Mouse (Mus musculus) embryo, embryonic 9.5 days (tissue): ENCODE data around the gene Shisa3.

Source experiments
- DNase-seq: peaks from one replicate; pipeline ENCODE4 v3.0.0-alpha.2; 2017; ENCODE audit errors: extremely low spot score

Shisa3 gene

DNA sequence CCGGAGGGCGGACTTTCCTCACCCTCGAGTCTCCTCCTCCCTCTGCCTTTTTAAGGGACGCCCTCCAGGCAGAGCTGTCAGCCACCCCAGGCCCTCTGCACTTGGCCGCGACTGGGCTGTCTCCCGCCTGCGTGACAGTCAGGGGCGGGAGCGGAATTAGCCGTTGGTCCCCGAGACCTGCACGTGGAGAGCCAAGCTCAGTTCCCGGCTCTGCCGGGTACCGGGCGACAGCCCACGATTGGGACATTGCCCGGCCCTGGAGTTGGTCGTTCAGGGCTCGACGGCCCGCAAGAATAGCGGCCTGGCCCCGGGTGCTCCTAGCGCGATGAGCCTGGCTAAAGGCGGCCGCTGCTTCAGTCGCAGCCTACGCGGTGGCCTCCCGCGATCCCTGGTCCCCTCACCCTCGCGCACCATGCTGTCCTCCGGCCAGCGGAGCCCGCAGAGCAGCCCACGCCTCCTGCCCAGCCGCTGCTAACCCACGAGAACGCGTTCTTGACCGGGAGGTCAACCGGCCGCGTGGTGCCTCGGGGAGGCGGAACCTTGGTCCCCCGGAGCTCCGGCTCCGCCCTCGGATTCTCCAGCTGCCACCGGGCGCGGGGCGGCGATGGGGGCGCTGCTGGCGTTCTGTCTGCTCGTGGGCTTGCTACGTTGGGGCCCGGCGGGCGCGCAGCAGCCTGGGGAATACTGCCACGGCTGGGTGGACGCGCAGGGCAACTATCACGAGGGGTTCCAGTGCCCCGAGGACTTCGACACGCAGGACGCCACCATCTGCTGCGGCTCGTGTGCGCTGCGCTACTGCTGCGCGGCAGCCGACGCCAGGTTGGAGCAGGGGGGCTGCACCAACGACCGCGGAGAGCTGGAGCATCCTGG, at the start of gene Shisa3:
TSS of gene Shisa3 (plus strand) at position 79 of the 870 bp plus-strand sequence.
- DNase-seq, result peak; percentile 77

DNA sequence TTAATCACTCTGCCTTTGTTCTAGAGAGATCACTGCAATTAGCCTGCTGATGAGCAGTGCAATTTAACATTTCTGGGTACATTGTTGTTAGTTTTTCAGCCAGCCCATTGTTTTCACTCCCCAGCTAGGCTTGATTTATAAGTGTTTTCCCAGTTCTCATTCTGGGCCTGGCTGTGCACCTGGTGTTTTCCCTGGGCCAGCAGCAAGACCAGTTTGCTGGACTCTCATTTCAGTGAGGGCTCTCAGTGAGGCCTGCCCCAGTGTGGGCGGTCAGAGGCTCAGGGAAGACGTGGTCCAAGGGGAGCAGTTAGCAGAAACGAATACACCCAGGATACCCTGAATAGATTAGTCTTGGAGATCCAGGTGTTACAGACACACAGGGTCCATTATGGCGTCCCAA, 49.0 kb upstream of the Shisa3 start:
- no peak for DNase-seq

- no peak for DNase-seq
These were observed 48.6 kb upstream of the Shisa3 start for GRCm38 (mm10) chr5:67559063-67559462.

DNA sequence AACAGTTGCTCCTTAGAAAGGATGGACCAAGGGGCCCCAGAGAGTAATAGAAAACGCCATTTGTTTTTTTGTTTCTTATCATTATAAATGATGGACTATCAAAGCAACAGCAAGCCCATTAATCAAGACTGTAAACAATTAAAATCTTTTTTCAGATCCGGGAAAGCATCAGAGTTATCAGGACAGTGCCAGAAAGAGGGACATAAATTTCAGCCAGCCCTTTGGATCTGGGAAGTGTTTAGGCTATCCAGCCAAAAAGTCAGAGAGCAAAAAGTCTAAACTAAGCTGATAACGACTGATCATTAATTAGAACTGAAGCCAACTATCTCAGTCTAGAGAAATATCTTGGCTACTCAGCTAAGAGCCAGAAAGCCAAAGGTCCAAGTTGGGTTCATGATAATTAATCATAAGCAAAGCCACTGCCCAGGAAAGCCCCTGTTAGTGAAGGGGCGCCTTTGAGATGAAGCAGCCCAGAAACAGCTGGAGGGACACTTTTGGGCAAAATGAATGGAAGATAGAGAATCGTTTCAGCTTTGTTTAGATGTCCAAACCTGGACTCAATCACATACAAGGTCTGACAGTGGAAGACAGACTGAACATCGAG, 35.0 kb upstream of the Shisa3 start:
- no peak for DNase-seq

- DNase-seq, result no peak
These were observed 33.6 kb upstream of the Shisa3 start for GRCm38 (mm10) chr5:67574039-67574438.

DNA sequence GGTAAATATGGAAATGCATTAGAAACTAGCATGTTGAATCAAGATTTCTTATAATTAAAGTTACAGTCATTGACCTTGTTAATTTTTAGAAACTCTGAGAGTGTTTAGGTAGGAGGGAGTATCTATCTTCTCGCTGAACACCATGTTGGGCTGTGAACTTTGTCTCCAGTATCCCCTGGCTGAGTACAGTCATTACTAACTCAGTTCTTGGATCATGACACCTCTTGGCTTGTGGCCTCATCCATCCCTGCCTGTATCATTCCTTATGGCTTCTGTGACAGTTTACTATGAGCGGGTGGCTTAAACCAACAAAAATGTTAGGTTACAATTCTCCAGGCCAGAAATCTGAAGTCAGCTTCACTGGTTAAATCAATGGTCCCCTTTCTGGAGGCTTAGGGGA, 32.0 kb upstream of the Shisa3 start:
- DNase-seq, result no peak

DNA sequence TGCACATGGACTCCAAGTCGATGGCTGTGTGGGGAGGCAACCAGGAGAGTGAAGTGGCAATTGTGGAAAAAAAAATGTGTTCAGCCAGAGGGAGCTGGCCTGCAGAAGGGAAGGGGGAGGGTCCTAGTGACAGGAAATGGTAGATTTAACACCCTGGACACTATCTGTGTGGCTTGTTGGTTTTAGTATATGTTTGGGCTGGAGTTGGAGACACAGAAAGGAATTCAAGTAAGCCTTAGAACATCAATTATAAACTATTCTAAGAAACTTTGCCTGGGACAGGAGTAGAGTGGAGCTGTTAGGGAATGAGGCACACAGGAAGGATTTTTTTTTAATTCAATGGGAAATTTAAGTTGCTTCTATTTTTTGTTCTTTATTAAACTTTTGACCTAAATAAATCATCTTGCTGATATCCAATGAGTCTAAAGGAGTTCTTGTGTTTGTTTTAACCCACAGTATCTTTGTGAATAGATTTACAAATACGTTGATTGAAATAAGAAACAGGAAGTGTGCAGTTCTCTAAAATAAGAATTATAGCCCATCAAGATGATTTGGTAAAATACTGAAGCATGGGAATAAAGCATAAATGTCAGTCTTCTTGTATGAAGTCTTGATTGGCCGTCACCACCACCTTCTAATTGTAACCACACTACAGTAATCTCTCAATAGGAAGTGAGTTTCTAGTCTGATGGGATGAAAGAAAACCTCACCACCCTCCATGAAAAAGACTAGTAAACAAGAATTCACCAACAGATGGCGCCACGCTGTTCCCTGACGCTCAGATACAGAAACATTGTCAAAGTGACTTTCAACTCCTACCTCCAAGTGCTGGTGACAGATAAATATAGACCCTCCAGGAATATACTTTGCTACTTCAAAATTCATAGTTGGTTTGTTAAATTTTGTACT, 27.7 kb upstream of the Shisa3 start:
- no peak for DNase-seq

GRCm38 (mm10) chr5:67595070-67595469, 12.6 kb upstream of the Shisa3 start:
- DNase-seq, result no peak

DNA sequence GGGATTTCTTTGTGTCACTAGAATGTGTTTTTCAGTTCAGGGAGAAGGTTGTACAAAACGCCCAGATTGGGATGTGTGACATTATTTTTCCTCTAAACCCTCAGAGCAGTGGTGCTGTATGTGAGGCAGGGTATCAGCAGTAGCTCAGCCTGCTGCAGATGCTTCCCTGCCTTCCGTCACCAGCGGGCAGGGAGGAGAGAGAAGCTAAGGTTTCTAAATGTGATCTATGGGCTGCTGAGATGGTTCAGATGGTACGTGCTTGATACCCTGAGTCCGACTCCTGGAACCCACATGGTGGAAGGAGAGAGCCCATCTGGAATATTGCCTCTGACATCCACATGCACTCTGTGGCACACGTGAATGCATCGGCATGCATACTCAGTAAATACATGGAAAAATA, 12.1 kb upstream of the Shisa3 start:
- DNase-seq, result no peak

DNA sequence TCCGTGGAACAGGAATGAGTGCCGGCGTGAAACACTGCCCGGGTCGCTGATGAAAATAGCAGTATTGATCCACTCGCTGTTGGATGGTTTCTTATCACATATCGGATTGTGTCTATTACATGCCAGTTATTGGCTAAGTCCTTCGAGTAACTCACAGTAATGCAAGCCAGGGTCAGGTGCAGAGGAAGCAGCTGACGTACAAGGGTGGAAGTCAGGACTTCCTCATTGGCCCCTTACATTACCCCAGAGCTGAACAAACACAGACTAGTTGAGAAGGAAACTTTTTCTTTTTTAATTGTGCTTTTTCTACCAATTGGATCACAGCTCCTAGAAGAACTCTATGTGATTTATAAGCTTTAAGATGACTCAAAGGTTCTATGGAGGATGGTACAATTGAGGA, 7.7 kb upstream of the Shisa3 start:
- DNase-seq, result no peak

GRCm38 (mm10) chr5:67605951-67606350, 1.7 kb upstream of the Shisa3 start:
- peak; percentile 23 for DNase-seq

- peak; percentile 66 for DNase-seq
These were observed 522 bp upstream of the Shisa3 start for GRCm38 (mm10) chr5:67606916-67607803.

DNA sequence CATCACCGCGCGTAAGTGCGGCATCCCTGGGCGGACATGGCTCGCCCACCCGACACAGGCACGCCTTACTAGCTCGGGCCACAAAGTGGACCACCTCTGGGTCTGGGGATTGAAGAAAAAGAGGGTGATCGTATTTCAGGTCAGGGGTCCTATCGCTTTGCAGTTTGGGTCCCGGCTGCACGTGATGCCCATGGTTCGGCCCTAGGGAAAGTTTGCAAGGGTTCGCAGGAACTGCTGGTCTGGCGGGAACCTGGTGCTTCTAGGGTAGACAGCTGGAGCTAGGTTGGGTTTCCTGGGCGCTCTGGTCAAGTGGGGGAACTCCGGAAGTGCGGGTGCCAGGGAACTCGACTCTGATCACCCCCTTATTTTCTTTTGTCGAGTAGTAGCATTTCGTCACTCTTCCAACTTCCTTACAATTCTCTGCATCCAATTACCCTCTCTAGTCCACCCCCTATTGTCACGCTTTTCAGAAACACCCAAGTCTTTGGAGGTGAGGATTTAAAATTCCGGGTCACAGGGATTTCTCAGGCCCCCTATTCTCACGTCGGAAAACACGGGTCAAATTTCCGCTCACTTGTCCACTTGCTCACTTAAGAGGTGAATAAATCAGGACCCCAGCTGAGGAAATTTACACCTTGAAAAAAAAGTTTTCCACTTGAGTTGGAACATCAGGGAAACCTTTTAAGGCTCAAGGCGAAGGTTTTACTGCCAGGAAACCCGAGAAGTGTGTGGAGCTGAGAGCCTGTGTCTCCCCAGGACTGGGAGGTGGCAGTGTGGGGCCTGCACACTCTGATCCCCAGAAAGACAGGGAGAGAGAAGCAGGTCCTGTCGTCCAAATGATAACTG, 1.2 kb downstream of the Shisa3 start:
- DNase-seq, result peak; percentile 65

DNA sequence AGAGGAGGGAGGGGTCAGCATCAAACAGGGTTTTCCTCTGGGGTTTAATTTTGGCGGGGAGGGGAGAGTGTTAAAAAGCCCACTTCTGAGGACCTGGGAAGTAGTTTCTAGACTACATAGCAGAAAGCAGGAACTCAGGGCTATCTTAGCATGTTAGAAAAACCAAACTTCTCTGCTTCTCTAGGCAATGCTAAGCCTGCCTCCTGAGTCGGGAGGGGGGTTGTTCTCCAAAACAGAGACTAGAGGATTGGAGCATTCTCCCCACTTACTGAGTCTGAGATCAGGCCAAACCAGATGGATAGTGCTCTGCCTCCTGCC, 1.8 kb downstream of the Shisa3 start:
- no peak for DNase-seq

DNA sequence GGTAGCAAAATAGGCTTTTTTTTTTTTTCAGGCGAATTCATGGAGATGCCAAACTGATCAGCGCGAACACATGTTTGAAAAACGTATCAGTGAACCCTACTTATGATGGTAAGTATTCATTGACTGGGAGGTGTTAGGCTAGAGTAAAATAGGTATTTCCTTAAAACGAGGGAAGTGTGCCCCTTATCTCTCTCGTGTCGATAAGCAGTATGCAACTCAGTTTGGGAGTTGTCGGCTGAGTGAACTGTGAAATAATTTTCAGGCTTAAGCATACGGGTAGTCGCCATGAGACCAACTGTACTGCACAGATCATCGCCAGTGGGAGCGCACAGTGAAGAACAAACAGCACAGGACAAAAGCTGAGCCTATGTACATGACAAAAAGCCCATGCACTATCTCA, 13.5 kb downstream of the Shisa3 start:
- no peak for DNase-seq

DNA sequence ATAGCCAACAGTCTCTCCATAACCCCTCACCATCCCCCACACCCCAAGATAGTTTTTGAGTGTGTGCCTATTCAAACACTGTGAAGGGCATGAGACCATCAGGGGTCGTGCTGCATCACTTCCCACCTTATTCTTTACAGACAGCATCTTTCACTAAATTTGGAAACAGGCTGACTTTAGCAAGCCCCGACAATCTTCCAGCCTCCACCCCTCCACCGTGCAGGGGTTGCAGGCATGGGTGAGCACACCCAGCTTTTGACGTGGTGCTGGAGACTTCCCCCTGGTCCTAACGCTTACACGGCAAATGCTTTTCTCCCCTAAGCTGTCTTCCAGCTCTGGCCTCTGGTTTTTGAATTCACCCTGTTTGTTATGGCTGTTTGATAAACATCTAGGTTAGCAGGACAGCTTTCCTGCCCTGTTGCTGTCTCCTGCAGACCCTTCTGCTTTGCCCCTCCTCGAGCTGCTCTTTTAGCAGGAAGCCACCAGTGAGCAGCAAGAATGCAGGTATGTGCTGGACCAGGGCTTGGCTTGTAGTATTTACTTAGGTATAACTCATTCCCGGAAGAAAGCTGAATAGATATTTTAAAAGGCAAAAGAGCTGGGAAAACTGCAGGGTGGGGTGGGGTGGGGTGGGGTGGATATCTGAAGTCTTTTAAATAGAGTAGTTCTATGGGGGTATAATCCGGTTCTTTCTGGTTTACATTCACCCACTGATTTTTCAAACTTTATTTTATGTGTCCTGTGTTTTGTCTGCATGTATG, 20.7 kb downstream of the Shisa3 start:
- DNase-seq, result no peak

DNA sequence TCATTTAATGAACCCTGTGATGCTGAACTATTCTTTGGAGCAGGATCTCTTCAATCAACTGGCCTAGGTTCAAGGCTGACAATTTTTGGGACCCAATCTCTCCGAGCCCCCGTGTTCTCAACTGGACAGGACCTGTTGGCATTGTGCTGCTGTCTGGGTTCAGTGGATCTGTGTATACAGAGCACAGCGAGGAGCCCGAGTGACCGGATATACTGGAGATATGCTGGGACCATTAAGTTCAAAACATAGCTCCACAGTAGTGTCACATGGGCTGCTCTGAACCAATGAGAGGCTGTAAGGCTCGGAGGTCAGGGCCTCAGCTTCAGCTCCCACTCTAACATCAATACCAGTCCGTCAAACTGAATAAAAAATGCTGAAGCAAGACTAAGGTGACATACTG, 21.8 kb downstream of the Shisa3 start:
- DNase-seq, result no peak

GRCm38 (mm10) chr5:67629861-67630260, 22.2 kb downstream of the Shisa3 start:
- no peak for DNase-seq

DNA sequence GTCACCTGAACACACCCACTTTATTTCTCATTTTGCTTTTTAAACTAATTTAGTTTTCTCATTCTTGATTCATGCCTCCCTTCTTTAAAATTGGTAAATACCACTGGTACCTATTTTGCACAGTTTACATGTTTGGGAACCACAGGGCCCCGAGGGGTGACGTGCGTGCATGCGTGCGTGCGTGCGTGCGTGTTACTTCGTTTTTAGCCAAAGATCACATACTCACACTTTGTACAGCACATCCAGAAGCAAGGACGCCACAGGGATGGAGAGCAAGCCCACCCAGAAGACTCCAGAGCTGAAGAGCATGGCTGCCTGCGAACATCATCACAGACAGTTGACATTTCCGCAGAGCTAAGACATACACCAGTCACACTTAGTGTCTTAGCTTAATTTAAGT, 23.6 kb downstream of the Shisa3 start:
- DNase-seq, result no peak
